Mouse (Mus musculus): ENCODE results near the gene Ugt1a6b. TPM values are rescaled to one million over a fixed set of nuclear protein-coding genes. Genes with fewer than 3 reads are reported as not detected.
"Not testable (repeated sequence)": the region's sequence is repeated elsewhere in the genome, so short reads cannot be mapped to it uniquely, and the experiment has no call there.

Ugt1a6b gene
- polyA plus RNA-seq, 1 experiment from 2014 or later: not detected

GRCm38 (mm10) chr1:88158430-88158829 is 55.4 kb downstream of the Ugt1a6b start:
- Histone ChIP-seq H3K27me3 (ENCODE audit: control insufficient read depth, insufficient read depth, low read length) (no peaks in the 10 kb centered on the region), H3K36me3 (ENCODE audit: control insufficient read depth, insufficient read depth, low read length) (no peaks in the 10 kb centered on the region), H3K4me2 (replicated peaks; ENCODE audit: low read depth, low read length) (no peak overlapping the region), H3K4me3 (ENCODE audit: low read length) (no peak overlapping the region), H3K27ac (ENCODE audit: low read depth, low read length) (no peak overlapping the region), H3K9ac (ENCODE audit: low read depth, low read length) (no peak overlapping the region), H3K4me1 (ENCODE audit: control insufficient read depth, insufficient read depth, low read length) (no peaks in the 10 kb centered on the region), H3K9me3 (ENCODE audit: control insufficient read depth, low read length) (no peaks in the 10 kb centered on the region)
- ATAC-seq (ENCODE audit: low FRiP score, low TSS enrichment): no peak
- WGBS: 79% methylated on average over 2 of the region's 2 CpGs

- no peak within 1 kb of the TSS for H3K4me2 ChIP-seq (replicated peaks; ENCODE audit: low read depth, low read length)
- no peak within 1 kb of the TSS for H3K4me3 ChIP-seq (ENCODE audit: low read length)
- no peaks in the 10 kb centered on the region for H3K36me3 ChIP-seq (ENCODE audit: control insufficient read depth, insufficient read depth, low read length)
- H3K27ac ChIP-seq (ENCODE audit: low read depth, low read length): no peak within 1 kb of the TSS
- no peaks in the 10 kb centered on the region for H3K4me1 ChIP-seq (ENCODE audit: control insufficient read depth, insufficient read depth, low read length)
- ATAC-seq (ENCODE audit: low FRiP score, low TSS enrichment): no peak
- H3K9me3 ChIP-seq (ENCODE audit: control insufficient read depth, low read length): no peaks in the 10 kb centered on the region
- no peak within 1 kb of the TSS for H3K9ac ChIP-seq (ENCODE audit: low read depth, low read length)
- no peaks in the 10 kb centered on the region for H3K27me3 ChIP-seq (ENCODE audit: control insufficient read depth, insufficient read depth, low read length)
- WGBS: 84% methylated on average over 5 of the region's 5 CpGs
These were observed 62.7 kb downstream of the Ugt1a6b start, which contains the start of gene Ugt1a5 for GRCm38 (mm10) chr1:88165711-88166110. Gene Ugt1a5 (plus strand): TSS chr1:88166012.

GRCm38 (mm10) chr1:88172190-88172589 is 69.1 kb downstream of the Ugt1a6b start:
- ATAC-seq (ENCODE audit: low FRiP score, low TSS enrichment); H3K9ac ChIP-seq (ENCODE audit: low read depth, low read length); H3K36me3 ChIP-seq (ENCODE audit: control insufficient read depth, insufficient read depth, low read length); H3K4me1 ChIP-seq (ENCODE audit: control insufficient read depth, insufficient read depth, low read length); H3K9me3 ChIP-seq (ENCODE audit: control insufficient read depth, low read length); H3K27me3 ChIP-seq (ENCODE audit: control insufficient read depth, insufficient read depth, low read length); H3K4me3 ChIP-seq (ENCODE audit: low read length); H3K4me2 ChIP-seq (replicated peaks; ENCODE audit: low read depth, low read length); H3K27ac ChIP-seq (ENCODE audit: low read depth, low read length): not testable (repeated sequence)
- WGBS: 91% methylated on average over 5 of the region's 7 CpGs

GRCm38 (mm10) chr1:88179657-88180056 is 76.6 kb downstream of the Ugt1a6b start:
- Histone ChIP-seq H3K4me2 (replicated peaks; ENCODE audit: low read depth, low read length) (no peak overlapping the region), H3K27me3 (ENCODE audit: control insufficient read depth, insufficient read depth, low read length) (no peaks in the 10 kb centered on the region), H3K36me3 (ENCODE audit: control insufficient read depth, insufficient read depth, low read length) (no peaks in the 10 kb centered on the region), H3K9me3 (ENCODE audit: control insufficient read depth, low read length) (peaks cover 14% of the 10 kb centered on the region), H3K4me1 (ENCODE audit: control insufficient read depth, insufficient read depth, low read length) (no peaks in the 10 kb centered on the region), H3K27ac (ENCODE audit: low read depth, low read length) (no peak overlapping the region), H3K9ac (ENCODE audit: low read depth, low read length) (no peak overlapping the region), H3K4me3 (ENCODE audit: low read length) (no peak overlapping the region)
- 89% methylated on average over 1 of the region's 1 CpGs for WGBS
- ATAC-seq (ENCODE audit: low FRiP score, low TSS enrichment): no peak

- H3K36me3 ChIP-seq (ENCODE audit: control insufficient read depth, insufficient read depth, low read length): no peaks in the 10 kb centered on the region
- no peaks in the 10 kb centered on the region for H3K27me3 ChIP-seq (ENCODE audit: control insufficient read depth, insufficient read depth, low read length)
- H3K27ac ChIP-seq (ENCODE audit: low read depth, low read length): no peak overlapping the region
- no peaks in the 10 kb centered on the region for H3K4me1 ChIP-seq (ENCODE audit: control insufficient read depth, insufficient read depth, low read length)
- 83% methylated on average over 5 of the region's 5 CpGs for WGBS
- no peak overlapping the region for H3K4me2 ChIP-seq (replicated peaks; ENCODE audit: low read depth, low read length)
- ATAC-seq (ENCODE audit: low FRiP score, low TSS enrichment): no peak
- no peak overlapping the region for H3K4me3 ChIP-seq (ENCODE audit: low read length)
- H3K9me3 ChIP-seq (ENCODE audit: control insufficient read depth, low read length): no peaks in the 10 kb centered on the region
- H3K9ac ChIP-seq (ENCODE audit: low read depth, low read length): no peak overlapping the region
These were observed 83.4 kb downstream of the Ugt1a6b start for GRCm38 (mm10) chr1:88186325-88186935.

GRCm38 (mm10) chr1:88192136-88192535 is 89.1 kb downstream of the Ugt1a6b start:
- no peak overlapping the region for H3K4me2 ChIP-seq (replicated peaks; ENCODE audit: low read depth, low read length)
- no peak overlapping the region for H3K9ac ChIP-seq (ENCODE audit: low read depth, low read length)
- no peak overlapping the region for H3K27ac ChIP-seq (ENCODE audit: low read depth, low read length)
- H3K9me3 ChIP-seq (ENCODE audit: control insufficient read depth, low read length): no peaks in the 10 kb centered on the region
- 74% methylated on average over 3 of the region's 3 CpGs for WGBS
- H3K27me3 ChIP-seq (ENCODE audit: control insufficient read depth, insufficient read depth, low read length): no peaks in the 10 kb centered on the region
- H3K4me1 ChIP-seq (ENCODE audit: control insufficient read depth, insufficient read depth, low read length): no peaks in the 10 kb centered on the region
- ATAC-seq (ENCODE audit: low FRiP score, low TSS enrichment): no peak
- no peak overlapping the region for H3K4me3 ChIP-seq (ENCODE audit: low read length)
- no peaks in the 10 kb centered on the region for H3K36me3 ChIP-seq (ENCODE audit: control insufficient read depth, insufficient read depth, low read length)

- no peaks in the 10 kb centered on the region for H3K4me1 ChIP-seq (ENCODE audit: control insufficient read depth, insufficient read depth, low read length)
- no peak for ATAC-seq (ENCODE audit: low FRiP score, low TSS enrichment)
These were observed 92.6 kb downstream of the Ugt1a6b start for GRCm38 (mm10) chr1:88195687-88196086.

GRCm38 (mm10) chr1:88197443-88197842 is 94.4 kb downstream of the Ugt1a6b start:
- Histone ChIP-seq H3K4me2 (replicated peaks; ENCODE audit: low read depth, low read length) (no peak overlapping the region), H3K27me3 (ENCODE audit: control insufficient read depth, insufficient read depth, low read length) (no peaks in the 10 kb centered on the region), H3K4me3 (ENCODE audit: low read length) (no peak overlapping the region), H3K27ac (ENCODE audit: low read depth, low read length) (no peak overlapping the region), H3K9me3 (ENCODE audit: control insufficient read depth, low read length) (no peaks in the 10 kb centered on the region), H3K4me1 (ENCODE audit: control insufficient read depth, insufficient read depth, low read length) (no peaks in the 10 kb centered on the region), H3K36me3 (ENCODE audit: control insufficient read depth, insufficient read depth, low read length) (no peaks in the 10 kb centered on the region), H3K9ac (ENCODE audit: low read depth, low read length) (no peak overlapping the region)
- WGBS: 66% methylated on average over 3 of the region's 3 CpGs
- no peak for ATAC-seq (ENCODE audit: low FRiP score, low TSS enrichment)

More at GRCm38 (mm10) chr1:88195687-88196086, 92.6 kb downstream of the Ugt1a6b start:
- H3K4me2 ChIP-seq (replicated peaks; ENCODE audit: low read depth, low read length): no peak overlapping the region
- no peaks in the 10 kb centered on the region for H3K27me3 ChIP-seq (ENCODE audit: control insufficient read depth, insufficient read depth, low read length)
- 41% methylated on average over 1 of the region's 1 CpGs for WGBS
- no peaks in the 10 kb centered on the region for H3K36me3 ChIP-seq (ENCODE audit: control insufficient read depth, insufficient read depth, low read length)
- H3K4me3 ChIP-seq (ENCODE audit: low read length): no peak overlapping the region
- H3K27ac ChIP-seq (ENCODE audit: low read depth, low read length): no peak overlapping the region
- H3K9me3 ChIP-seq (ENCODE audit: control insufficient read depth, low read length): no peaks in the 10 kb centered on the region
- H3K9ac ChIP-seq (ENCODE audit: low read depth, low read length): no peak overlapping the region

- no peaks in the 10 kb centered on the region for H3K4me1 ChIP-seq (ENCODE audit: control insufficient read depth, insufficient read depth, low read length)
- H3K27me3 ChIP-seq (ENCODE audit: control insufficient read depth, insufficient read depth, low read length): no peaks in the 10 kb centered on the region
- H3K9ac ChIP-seq (ENCODE audit: low read depth, low read length): no peak overlapping the region
- H3K4me2 ChIP-seq (replicated peaks; ENCODE audit: low read depth, low read length): no peak overlapping the region
- H3K36me3 ChIP-seq (ENCODE audit: control insufficient read depth, insufficient read depth, low read length): no peaks in the 10 kb centered on the region
- no peak for ATAC-seq (ENCODE audit: low FRiP score, low TSS enrichment)
- H3K9me3 ChIP-seq (ENCODE audit: control insufficient read depth, low read length): no peaks in the 10 kb centered on the region; the same call in 1 of the 2 replicates
- no peak overlapping the region for H3K27ac ChIP-seq (ENCODE audit: low read depth, low read length)
- WGBS: 71% methylated on average over 2 of the region's 2 CpGs
- H3K4me3 ChIP-seq (ENCODE audit: low read length): no peak overlapping the region
These were observed 96.9 kb downstream of the Ugt1a6b start for GRCm38 (mm10) chr1:88199996-88200395.
